Mouse (Mus musculus): Measurements from ENCODE around the gene Tex36.

The Tex36 gene

GRCm38 (mm10) chr7:133602058-133602457 lies at the start of gene Tex36:
Gene Tex36, minus strand, starts transcription at chr7:133602158.
- DNase-seq (ENCODE audit: low spot score in 2 of 2) = no peak

GRCm38 (mm10) chr7:133645716-133646115 lies 43.8 kb upstream of the Tex36 start:
- no peak for DNase-seq (ENCODE audit: low spot score in 2 of 2)

GRCm38 (mm10) chr7:133638821-133639220 lies 36.9 kb upstream of the Tex36 start:
- DNase-seq (ENCODE audit: low spot score in 2 of 2) = peak; percentile 58 to 62

GRCm38 (mm10) chr7:133638306-133638705 lies 36.3 kb upstream of the Tex36 start:
- DNase-seq (ENCODE audit: low spot score in 2 of 2) = peak in 1 of 2 experiments; percentile 18

- peak; percentile 95 to 97 for DNase-seq (ENCODE audit: low spot score in 2 of 2)
These were observed 35.7 kb upstream of the Tex36 start, which contains the start of gene Edrf1 for GRCm38 (mm10) chr7:133637361-133638305. Gene Edrf1, plus strand, starts transcription at chr7:133637543.

GRCm38 (mm10) chr7:133636738-133637352 lies 34.9 kb upstream of the Tex36 start:
- DNase-seq (ENCODE audit: low spot score in 2 of 2) = peak; percentile 75 to 79

- DNase-seq (ENCODE audit: low spot score in 2 of 2) = no peak
These were observed 33.1 kb upstream of the Tex36 start for GRCm38 (mm10) chr7:133634932-133635650.

GRCm38 (mm10) chr7:133632476-133632875 lies 30.5 kb upstream of the Tex36 start:
- DNase-seq (ENCODE audit: low spot score in 2 of 2) = peak in 1 of 2 experiments; percentile 38

- no peak for DNase-seq (ENCODE audit: low spot score in 2 of 2)
These were observed 28.9 kb upstream of the Tex36 start for GRCm38 (mm10) chr7:133630821-133631220.

- DNase-seq (ENCODE audit: low spot score in 2 of 2) = no peak
These were observed 25.4 kb upstream of the Tex36 start for GRCm38 (mm10) chr7:133627184-133627936.

GRCm38 (mm10) chr7:133623226-133623625 lies 21.3 kb upstream of the Tex36 start:
- no peak for DNase-seq (ENCODE audit: low spot score in 2 of 2)

- DNase-seq (ENCODE audit: low spot score in 2 of 2) = peak in 1 of 2 experiments; percentile 25
These were observed 18.8 kb upstream of the Tex36 start for GRCm38 (mm10) chr7:133620721-133621120.

- DNase-seq (ENCODE audit: low spot score in 2 of 2) = no peak
These were observed 11.0 kb upstream of the Tex36 start for GRCm38 (mm10) chr7:133612981-133613380.

- DNase-seq (ENCODE audit: low spot score in 2 of 2) = peak; percentile 17 to 19
These were observed 7.6 kb upstream of the Tex36 start for GRCm38 (mm10) chr7:133609585-133609984.

GRCm38 (mm10) chr7:133608631-133609340 lies 6.8 kb upstream of the Tex36 start:
- DNase-seq (ENCODE audit: low spot score in 2 of 2) = peak in 1 of 2 experiments; percentile 45

GRCm38 (mm10) chr7:133607883-133608575 lies 6.1 kb upstream of the Tex36 start:
- no peak for DNase-seq (ENCODE audit: low spot score in 2 of 2)

GRCm38 (mm10) chr7:133607331-133607730 lies 5.4 kb upstream of the Tex36 start:
- DNase-seq (ENCODE audit: low spot score in 2 of 2) = no peak

- DNase-seq (ENCODE audit: low spot score in 2 of 2) = no peak
These were observed 2.6 kb upstream of the Tex36 start for GRCm38 (mm10) chr7:133604427-133605081.

- no peak for DNase-seq (ENCODE audit: low spot score in 2 of 2)
These were observed 1.2 kb upstream of the Tex36 start for GRCm38 (mm10) chr7:133603156-133603555.

Measured in right cerebral cortex, postnatal 36 days (tissue).